In genomic region chr11:97935913-97936575, GRCm38 (mm10) we compare ENCODE assay signal across 12 mouse cellular contexts. TPM values are rescaled to one million over a fixed set of nuclear protein-coding genes. Genes with fewer than 3 reads are reported as not detected.
A peak's percentile ranks its signal among the peaks of the same experiment; 100 is the strongest.
DNase-seq lines count a peak whose midpoint lies in the region; ATAC-seq and TF ChIP-seq lines count a peak whose summit lies in the region.
"Had no signal": no experiment of that assay in that cellular context is flagged by ENCODE, and none has a peak within 500 bp of the region (broad histone marks: within the 10 kb centered on the region; RNA-seq: fewer than 3 reads in every experiment).

No protein-coding gene starts in this region.

- TF ChIP-seq EP300 in MEL (IDR thresholded peaks at IDR 0.05; ENCODE audit: low read depth in 1 of 2, low read length in 2 of 2), result peak; percentile 88

- H3K4me1 ChIP-seq in MEL (ENCODE audit: control insufficient read depth in 1 of 2, insufficient read depth in 2 of 2, low read length in 2 of 2), result peaks cover 9% of the 10 kb centered on the region in 2 experiments
- H3K4me1 ChIP-seq: midbrain, embryonic 10.5 days; neural tube, embryonic 15.5 days had no signal

- no peaks in the 10 kb centered on the region for H3K27me3 ChIP-seq in MEL (ENCODE audit: control insufficient read depth in 1 of 2, insufficient read depth in 2 of 2, low read length in 2 of 2)
- H3K27me3 ChIP-seq: neural tube, embryonic 15.5 days had no signal

- DNase-seq in ovary, adult 18-20 months (ENCODE audit: low spot score), result peak; percentile 19
- no peak for DNase-seq in ovary, postnatal 36 days (ENCODE audit: low spot score)
- peak; percentile 95 for DNase-seq in MEL (ENCODE audit: low read depth, low spot score)
- peak; percentile 33 for DNase-seq in c-Kit-negative CD71-positive TER-119-positive erythroid progenitor cells, embryonic 14.5 days (ENCODE audit: low read depth, low spot score)
- no peak for DNase-seq in layer of hippocampus, adult 11-12 months (ENCODE audit: low spot score)
- DNase-seq in lung, postnatal 25 days (ENCODE audit: low spot score), result no peak
- no peak for DNase-seq in kidney, postnatal 25 days

- ATAC-seq in megakaryocyte-erythroid progenitor cell, adult 5-6 weeks (replicated peaks; ENCODE audit: low FRiP score, low TSS enrichment, poor library complexity, severe bottlenecking), result peak; percentile 47
- ATAC-seq: activated CD4-positive, CD25-positive, alpha-beta regulatory T cell, adult 4 months; forebrain, postnatal 0 days had no signal

- peak overlapping the region; percentile 4; the same call in 1 of the 2 replicates for H3K9ac ChIP-seq in MEL (ENCODE audit: control insufficient read depth, low read depth, low read length, poor library complexity, severe bottlenecking)
- H3K9ac ChIP-seq: forebrain, postnatal 0 days; neural tube, embryonic 15.5 days had no signal

- TF ChIP-seq RAD21 in MEL (IDR thresholded peaks at IDR 0.05; ENCODE audit: low read depth, low read length), result peak; percentile 8; the same call in 1 of the 2 replicates

- H3K27ac ChIP-seq in MEL (ENCODE audit: control insufficient read depth, low read depth, low read length), result peak overlapping the region; percentile 62
- H3K27ac ChIP-seq: midbrain, embryonic 10.5 days; neural tube, embryonic 15.5 days had no signal

- H3K9me3 ChIP-seq in MEL (replicated peaks; ENCODE audit: insufficient read depth, low read length), result no peaks in the 10 kb centered on the region
- H3K9me3 ChIP-seq: midbrain, embryonic 10.5 days; neural tube, embryonic 15.5 days had no signal

- peak in 1 of 3 experiments; percentile 19; a peak in 1 of 6 replicates for TF ChIP-seq CTCF in MEL (IDR thresholded peaks at IDR 0.05 in 2 of 3, conservative IDR thresholded peaks at IDR 0.05 in 1 of 3; ENCODE audit: control insufficient read depth in 1 of 3, insufficient read depth in 1 of 3, low read depth in 2 of 3, low read length in 3 of 3, poor library complexity in 1 of 3, severe bottlenecking in 1 of 3)

- H3K79me2 ChIP-seq in MEL (ENCODE audit: control insufficient read depth, insufficient read depth, low read length, poor library complexity), result no peaks in the 10 kb centered on the region

- peak in 1 of 2 experiments; percentile 46; a peak in 1 of 4 replicates for TF ChIP-seq POLR2A in MEL (IDR thresholded peaks at IDR 0.05; ENCODE audit: control insufficient read depth in 1 of 2, insufficient read depth in 1 of 2, low read depth in 1 of 2, low read length in 2 of 2, poor library complexity in 1 of 2)

- peaks cover 8 to 12% of the 10 kb centered on the region in 2 experiments for H3K36me3 ChIP-seq in MEL (ENCODE audit: control insufficient read depth in 1 of 2, insufficient read depth in 2 of 2, low read length in 2 of 2)
- H3K36me3 ChIP-seq: midbrain, embryonic 10.5 days; neural tube, embryonic 15.5 days had no signal

- H3K4me3 ChIP-seq in MEL (ENCODE audit: control insufficient read depth in 1 of 2, insufficient read depth in 1 of 2, low read depth in 2 of 2, low read length in 2 of 2), result no peak overlapping the region
- H3K4me3 ChIP-seq: midbrain, embryonic 10.5 days; neural tube, embryonic 15.5 days had no signal

TF ChIP-seq in MEL, 35 proteins besides CTCF, POLR2A, EP300 and RAD21:
- no peak for TF ChIP-seq CHD2 (IDR thresholded peaks at IDR 0.05; ENCODE audit: low read length)
- no peak for TF ChIP-seq ELF1 (IDR thresholded peaks at IDR 0.05; ENCODE audit: low read depth, low read length)
- peak; percentile 58; the same call in 1 of the 2 replicates for TF ChIP-seq GATA1 (IDR thresholded peaks at IDR 0.05; ENCODE audit: low read depth, low read length)
- peak; percentile 91 for TF ChIP-seq SIN3A (IDR thresholded peaks at IDR 0.05; ENCODE audit: low read length)
- TF ChIP-seq NELFE (IDR thresholded peaks at IDR 0.05; ENCODE audit: low read depth, low read length), result 0 out of 2 replicates have a peak, but pooled peaks have one; percentile 9
- peak; percentile 98 for TF ChIP-seq GABPA (IDR thresholded peaks at IDR 0.05; ENCODE audit: low read depth, low read length)
- no peak for TF ChIP-seq TCF12 (IDR thresholded peaks at IDR 0.05; ENCODE audit: low read depth, low read length)
- TF ChIP-seq ETS1 (IDR thresholded peaks at IDR 0.05; ENCODE audit: low read depth, low read length), result peak; percentile 99
- peak; percentile 94 for TF ChIP-seq ZNF384 (IDR thresholded peaks at IDR 0.05; ENCODE audit: low read depth, low read length)
- TF ChIP-seq ZKSCAN1 (IDR thresholded peaks at IDR 0.05; ENCODE audit: low read depth, low read length), result 0 out of 2 replicates have a peak, but pooled peaks have one; percentile 27
- no peak for TF ChIP-seq ZMIZ1 (IDR thresholded peaks at IDR 0.05; ENCODE audit: low read depth, low read length)
- no peak for TF ChIP-seq NRF1 (IDR thresholded peaks at IDR 0.05; ENCODE audit: insufficient read depth, low read depth, low read length, poor library complexity, severe bottlenecking)
- TF ChIP-seq USF2 (IDR thresholded peaks at IDR 0.05; ENCODE audit: borderline replicate concordance in 1 of 2, insufficient read depth in 1 of 2, low read depth in 1 of 2, low read length in 2 of 2), result no peak
- peak; percentile 29; the same call in 1 of the 2 replicates for TF ChIP-seq RCOR1 (IDR thresholded peaks at IDR 0.05; ENCODE audit: low read depth, low read length)
- TF ChIP-seq ZC3H11A (IDR thresholded peaks at IDR 0.05; ENCODE audit: low read depth, low read length), result no peak
- TF ChIP-seq MAX (IDR thresholded peaks at IDR 0.05; ENCODE audit: low read length), result peak; percentile 88
- TF ChIP-seq SMC3 (IDR thresholded peaks at IDR 0.05; ENCODE audit: low read depth, low read length), result peak; percentile 29
- TF ChIP-seq HCFC1 (IDR thresholded peaks at IDR 0.05; ENCODE audit: low read depth, low read length), result no peak; the same call in 1 of the 2 replicates
- no peak for TF ChIP-seq POLR2AphosphoS2 (IDR thresholded peaks at IDR 0.05; ENCODE audit: low read length)
- TF ChIP-seq TAL1 (IDR thresholded peaks at IDR 0.05; ENCODE audit: low read length), result no peak
- no peak for TF ChIP-seq BHLHE40 (IDR thresholded peaks at IDR 0.05; ENCODE audit: borderline replicate concordance, low read depth, low read length)
- TF ChIP-seq MAZ (IDR thresholded peaks at IDR 0.05; ENCODE audit: low read depth, low read length), result no peak
- peak; percentile 95 for TF ChIP-seq MXI1 (IDR thresholded peaks at IDR 0.05; ENCODE audit: low read depth, low read length)
- TF ChIP-seq E2F4 (IDR thresholded peaks at IDR 0.05; ENCODE audit: borderline replicate concordance, low read depth, low read length), result no peak
- peak; percentile 95 for TF ChIP-seq MAFK (IDR thresholded peaks at IDR 0.05; ENCODE audit: borderline replicate concordance, low read depth, low read length)
- 0 out of 2 replicates have a peak, but pooled peaks have one; percentile 17 for TF ChIP-seq KAT2A (conservative IDR thresholded peaks at IDR 0.05; ENCODE audit: low read depth, low read length)
- TF ChIP-seq USF1 (IDR thresholded peaks at IDR 0.05; ENCODE audit: low read depth, low read length), result no peak; the same call in 1 of the 2 replicates
- peak; percentile 98 for TF ChIP-seq TBP (IDR thresholded peaks at IDR 0.05; ENCODE audit: low read depth, low read length)
- no peak for TF ChIP-seq UBTF (IDR thresholded peaks at IDR 0.05; ENCODE audit: borderline replicate concordance, insufficient read depth, low read depth, low read length)
- peak; percentile 89 for TF ChIP-seq JUND (IDR thresholded peaks at IDR 0.05; ENCODE audit: low read depth, low read length)
- peak; percentile 84; the same call in 1 of the 2 replicates for TF ChIP-seq MYC (IDR thresholded peaks at IDR 0.05; ENCODE audit: low read depth, low read length)

RNA-seq across cellular contexts. Expression of gene Plxdc1, which starts 50.2 kb away (rescaled TPM):
- 13.1 and 15.1 TPM in 2 replicates for total RNA-seq in MEL (2012; rRNA removed)
- 10 to 100 TPM in 1 of 2 experiments, not detected in 1; 24.5 TPM for polyA plus RNA-seq in MEL (2012; ENCODE audit: insufficient read depth in 1 of 2, insufficient read length in 2 of 2, low read depth in 1 of 2, low replicate concordance in 2 of 2, missing spikeins in 1 of 2)
- total RNA-seq in megakaryocyte-erythroid progenitor cell, adult 5-6 weeks (2014; fragmentation: Nextera tagmentation), result 10.2 and 11.8 TPM in 2 replicates
- total RNA-seq in megakaryocyte-erythroid progenitor cell, adult 5-6 weeks (2017), result 3.4 and 4.1 TPM in 2 replicates

RNA-seq across cellular contexts. Expression of gene Fbxo47, which starts 52.1 kb away (rescaled TPM):
- total RNA-seq in MEL (2012; rRNA removed), result 0.73 and 1.4 TPM in 2 replicates
- polyA plus RNA-seq in MEL (2012; ENCODE audit: insufficient read depth in 1 of 2, insufficient read length in 2 of 2, low read depth in 1 of 2, low replicate concordance in 2 of 2, missing spikeins in 1 of 2), result 1 to 10 TPM in 1 of 2 experiments, not detected in 1; 1.2 TPM
- 0.54 and 3.2 TPM in 2 replicates for total RNA-seq in megakaryocyte-erythroid progenitor cell, adult 5-6 weeks (2014; fragmentation: Nextera tagmentation)
- total RNA-seq in megakaryocyte-erythroid progenitor cell, adult 5-6 weeks (2017), result 0.53 and 0.56 TPM in 2 replicates

RNA-seq across cellular contexts. Expression of gene Arl5c, which starts 59.9 kb away (rescaled TPM):
- total RNA-seq in MEL (2012; rRNA removed), result 1.2 and 1.3 TPM in 2 replicates
- 10 to 100 TPM in 1 of 2 experiments, not detected in 1; 10.4 TPM for polyA plus RNA-seq in MEL (2012; ENCODE audit: insufficient read depth in 1 of 2, insufficient read length in 2 of 2, low read depth in 1 of 2, low replicate concordance in 2 of 2, missing spikeins in 1 of 2)
- total RNA-seq in megakaryocyte-erythroid progenitor cell, adult 5-6 weeks (2014; fragmentation: Nextera tagmentation), result 2.4 and 9.8 TPM in 2 replicates
- 0.50 and 2.7 TPM in 2 replicates for total RNA-seq in megakaryocyte-erythroid progenitor cell, adult 5-6 weeks (2017)

Comparison
In these comparisons a context has a peak if more than half of its experiments do, and no peak if none do; other contexts are left out.
1. DNase-seq: peak in ovary, adult 18-20 months (single experiment), MEL (single experiment) and c-Kit-negative CD71-positive TER-119-positive erythroid progenitor cells, embryonic 14.5 days (single experiment); none in ovary, postnatal 36 days (single experiment), layer of hippocampus, adult 11-12 months (single experiment), lung, postnatal 25 days (single experiment) and kidney, postnatal 25 days (0 of 2).